ENCODE assay signal across 10 mouse cellular contexts in the genomic region with DNA sequence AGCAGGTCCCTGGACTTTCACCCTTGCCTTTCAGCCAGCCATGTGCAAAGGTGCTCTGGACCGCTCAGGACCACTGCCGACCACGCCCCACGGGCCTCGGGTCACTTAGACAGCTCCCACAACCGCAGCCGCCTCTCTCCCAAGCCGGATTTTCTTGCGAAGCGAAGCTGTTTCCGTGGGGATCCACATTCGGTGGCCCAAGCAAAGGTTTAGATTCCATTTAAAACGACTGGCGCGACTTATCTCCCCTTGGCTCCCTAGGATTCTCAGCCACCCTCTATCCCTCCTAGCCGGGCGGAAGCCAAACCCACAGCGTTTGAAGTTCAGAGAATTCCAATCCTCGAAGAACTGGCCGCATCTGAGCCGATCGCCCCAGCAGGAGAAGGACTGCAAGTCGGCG. TPM values are rescaled to one million over a fixed set of nuclear protein-coding genes. Genes with fewer than 3 reads are reported as not detected.
DNase-seq lines count a peak whose midpoint lies in the region; ATAC-seq and TF ChIP-seq lines count a peak whose summit lies in the region.
"Had no signal": no experiment of that assay in that cellular context is flagged by ENCODE, and none has a peak within 500 bp of the region (broad histone marks: within the 10 kb centered on the region; RNA-seq: fewer than 3 reads in every experiment).

No protein-coding gene starts in this region.

- H3K27me3 ChIP-seq in kidney, embryonic 14.5 days (ENCODE audit: control insufficient read depth, insufficient read depth, low read length): peaks cover 85% of the 10 kb centered on the region
- peaks cover 92% of the 10 kb centered on the region for H3K27me3 ChIP-seq in embryonic facial prominence, embryonic 12.5 days
- H3K27me3 ChIP-seq in intestine, postnatal 0 days (replicated peaks; ENCODE audit: control insufficient read depth, insufficient read depth, low read length): peaks cover 99% of the 10 kb centered on the region
- H3K27me3 ChIP-seq in midbrain, embryonic 14.5 days (ENCODE audit: control insufficient read depth, insufficient read depth, low read length): peaks cover 95% of the 10 kb centered on the region
- H3K27me3 ChIP-seq in cerebellum, adult 2 months (ENCODE audit: control insufficient read depth, insufficient read depth, low read length): peaks cover 27% of the 10 kb centered on the region; the same call in 1 of the 2 replicates

- TF ChIP-seq CTCF in intestine, postnatal 0 days (IDR thresholded peaks at IDR 0.05; ENCODE audit: low read depth): no peak
- TF ChIP-seq CTCF in cerebellum, adult 2 months (IDR thresholded peaks at IDR 0.05; ENCODE audit: borderline replicate concordance, insufficient read depth, low read depth, low read length): no peak

- no peak overlapping the region for H3K4me2 ChIP-seq in kidney, embryonic 14.5 days (replicated peaks; ENCODE audit: low read depth, low read length)
- 0 out of 2 replicates have a peak overlapping the region, but pooled peaks have one; percentile 15 for H3K4me2 ChIP-seq in embryonic facial prominence, embryonic 12.5 days (replicated peaks)
- H3K4me2 ChIP-seq in intestine, postnatal 0 days (replicated peaks; ENCODE audit: low read depth): peak overlapping the region; percentile 27; the same call in 1 of the 2 replicates
- H3K4me2 ChIP-seq in midbrain, embryonic 14.5 days (ENCODE audit: low read length): 0 out of 2 replicates have a peak overlapping the region, but pooled peaks have one; percentile 19

- ATAC-seq in kidney, embryonic 14.5 days (ENCODE audit: low FRiP score, low TSS enrichment): no peak
- ATAC-seq in embryonic facial prominence, embryonic 12.5 days (ENCODE audit: insufficient number of reproducible peaks, insufficient read depth, low FRiP score, low TSS enrichment): no peak
- ATAC-seq in intestine, postnatal 0 days: no peak
- ATAC-seq in midbrain, embryonic 14.5 days (ENCODE audit: low FRiP score, low TSS enrichment): no peak
- no peak for ATAC-seq in activated CD4-positive, CD25-positive, alpha-beta regulatory T cell, adult 4 months

- H3K4me1 ChIP-seq in kidney, embryonic 14.5 days (ENCODE audit: control insufficient read depth, insufficient read depth, low read length): peaks cover 8% of the 10 kb centered on the region
- H3K4me1 ChIP-seq in embryonic facial prominence, embryonic 12.5 days: 0 out of 2 replicates have a peak, but pooled peaks cover 9% of the 10 kb centered on the region
- no peaks in the 10 kb centered on the region for H3K4me1 ChIP-seq in intestine, postnatal 0 days (replicated peaks; ENCODE audit: control insufficient read depth, insufficient read depth, low read length)
- 0 out of 2 replicates have a peak, but pooled peaks cover 3% of the 10 kb centered on the region for H3K4me1 ChIP-seq in midbrain, embryonic 14.5 days (ENCODE audit: control insufficient read depth, insufficient read depth, low read length)
- no peaks in the 10 kb centered on the region for H3K4me1 ChIP-seq in cerebellum, adult 2 months (ENCODE audit: control insufficient read depth, insufficient read depth, low read length)

- WGBS in kidney, embryonic 14.5 days: 1% methylated on average over 24 of the region's 24 CpGs
- WGBS in embryonic facial prominence, embryonic 12.5 days: 1% methylated on average over 24 of the region's 24 CpGs
- WGBS in intestine, postnatal 0 days: 3% methylated on average over 24 of the region's 24 CpGs
- WGBS in midbrain, embryonic 14.5 days: under 1% methylated on average over 24 of the region's 24 CpGs
- 2% methylated on average over 24 of the region's 24 CpGs for WGBS in cerebellum, adult 2 months

- no peak overlapping the region for H3K9ac ChIP-seq in kidney, embryonic 14.5 days (ENCODE audit: low read depth, low read length)
- H3K9ac ChIP-seq in embryonic facial prominence, embryonic 12.5 days: no peak overlapping the region
- no peak overlapping the region for H3K9ac ChIP-seq in intestine, postnatal 0 days (ENCODE audit: low read depth, low read length)
- H3K9ac ChIP-seq in midbrain, embryonic 14.5 days (replicated peaks; ENCODE audit: low read length): no peak overlapping the region; the same call in 1 of the 2 replicates

- no peak overlapping the region for H3K27ac ChIP-seq in kidney, embryonic 14.5 days (ENCODE audit: low read depth, low read length)
- no peak overlapping the region for H3K27ac ChIP-seq in embryonic facial prominence, embryonic 12.5 days
- H3K27ac ChIP-seq in intestine, postnatal 0 days (ENCODE audit: low read depth, low read length): no peak overlapping the region
- no peak overlapping the region for H3K27ac ChIP-seq in midbrain, embryonic 14.5 days (replicated peaks; ENCODE audit: low read depth, low read length)
- H3K27ac ChIP-seq in cerebellum, adult 2 months (ENCODE audit: insufficient read depth, low read length): no peak overlapping the region

- no peak for TF ChIP-seq POLR2A in cerebellum, adult 2 months (IDR thresholded peaks at IDR 0.05; ENCODE audit: borderline replicate concordance, insufficient read depth, low read length)

- peak; percentile 65 for DNase-seq in kidney, adult 11 months
- DNase-seq in midbrain, embryonic 14.5 days: peak; percentile 44
- no peak for DNase-seq in cerebellum, adult 2 months
- DNase-seq in c-Kit-positive CD71-positive TER-119-positive erythroid progenitor cells, embryonic 14.5 days (ENCODE audit: low spot score): no peak
- DNase-seq: heart, adult 11 months had no signal

- no peak overlapping the region for H3K4me3 ChIP-seq in kidney, embryonic 14.5 days (ENCODE audit: low read length)
- no peak overlapping the region for H3K4me3 ChIP-seq in embryonic facial prominence, embryonic 12.5 days
- H3K4me3 ChIP-seq in intestine, postnatal 0 days (ENCODE audit: low read depth, low read length): peak overlapping the region; percentile 17; the same call in 1 of the 2 replicates
- no peak overlapping the region for H3K4me3 ChIP-seq in midbrain, embryonic 14.5 days (replicated peaks; ENCODE audit: low read depth, low read length)
- H3K4me3 ChIP-seq in cerebellum, adult 2 months (replicated peaks; ENCODE audit: insufficient read depth, low read depth, low read length): no peak overlapping the region

- no peaks in the 10 kb centered on the region for H3K36me3 ChIP-seq in kidney, embryonic 14.5 days (ENCODE audit: control insufficient read depth, insufficient read depth, low read length)
- H3K36me3 ChIP-seq in embryonic facial prominence, embryonic 12.5 days: no peaks in the 10 kb centered on the region
- no peaks in the 10 kb centered on the region for H3K36me3 ChIP-seq in intestine, postnatal 0 days (ENCODE audit: control insufficient read depth, insufficient read depth)
- no peaks in the 10 kb centered on the region for H3K36me3 ChIP-seq in midbrain, embryonic 14.5 days (ENCODE audit: control insufficient read depth, insufficient read depth, low read length)

- H3K9me3 ChIP-seq in kidney, embryonic 14.5 days (ENCODE audit: control insufficient read depth, low read length): no peaks in the 10 kb centered on the region
- no peaks in the 10 kb centered on the region for H3K9me3 ChIP-seq in embryonic facial prominence, embryonic 12.5 days
- H3K9me3 ChIP-seq in intestine, postnatal 0 days (ENCODE audit: control insufficient read depth): no peaks in the 10 kb centered on the region
- no peaks in the 10 kb centered on the region for H3K9me3 ChIP-seq in midbrain, embryonic 14.5 days (ENCODE audit: control insufficient read depth, low read length)

RNA-seq across cellular contexts. Expression of a gene that starts 2.9 kb away (rescaled TPM):
- not detected in 2 replicates for polyA plus RNA-seq in kidney, embryonic 14.5 days (2014; fragmentation: Nextera tagmentation; extraction: Ambion mirVana)
- 0.20 and 0.47 TPM in 2 replicates for polyA plus RNA-seq in embryonic facial prominence, embryonic 12.5 days (2016; fragmentation: Nextera tagmentation; extraction: Ambion mirVana)
- 0.04 TPM in 1 of 2 replicates, not detected in the other for polyA plus RNA-seq in intestine, postnatal 0 days (2015; fragmentation: Nextera tagmentation; extraction: Ambion mirVana)
- 1.3 and 1.5 TPM in 2 replicates for polyA plus RNA-seq in midbrain, embryonic 14.5 days (2014; fragmentation: Nextera tagmentation; extraction: Ambion mirVana)
- polyA plus RNA-seq in cerebellum, adult 2 months (2012; rRNA removed): 0.68 and 0.84 TPM in 2 replicates
- polyA plus RNA-seq in activated CD4-positive, CD25-positive, alpha-beta regulatory T cell, adult 4 months (2017; shearing (Covaris generic)): not detected

RNA-seq across cellular contexts. Expression of a gene that starts 49.7 kb away (rescaled TPM):
- not detected in 2 replicates for polyA plus RNA-seq in kidney, embryonic 14.5 days (2014; fragmentation: Nextera tagmentation; extraction: Ambion mirVana)
- not detected in 2 replicates for polyA plus RNA-seq in embryonic facial prominence, embryonic 12.5 days (2016; fragmentation: Nextera tagmentation; extraction: Ambion mirVana)
- not detected in 2 replicates for polyA plus RNA-seq in intestine, postnatal 0 days (2015; fragmentation: Nextera tagmentation; extraction: Ambion mirVana)
- not detected in 2 replicates for polyA plus RNA-seq in midbrain, embryonic 14.5 days (2014; fragmentation: Nextera tagmentation; extraction: Ambion mirVana)
- polyA plus RNA-seq in cerebellum, adult 2 months (2012; rRNA removed): not detected in 2 replicates
- polyA plus RNA-seq in activated CD4-positive, CD25-positive, alpha-beta regulatory T cell, adult 4 months (2017; shearing (Covaris generic)): not detected
- polyA plus RNA-seq: embryonic facial prominence, embryonic 11.5 days had no signal

Comparison
In these comparisons a context has a peak if more than half of its experiments do, and no peak if none do; other contexts are left out.
1. DNase-seq: peak in kidney, adult 11 months (single experiment) and midbrain, embryonic 14.5 days (single experiment); none in cerebellum, adult 2 months (0 of 2) and c-Kit-positive CD71-positive TER-119-positive erythroid progenitor cells, embryonic 14.5 days (single experiment).